Mouse (Mus musculus) heart, postnatal 0 days (tissue): ENCODE results near the gene Art4. TPM values are rescaled to one million over a fixed set of nuclear protein-coding genes. Genes with fewer than 3 reads are reported as not detected.

ENCODE experiments used
- ATAC-seq: fragments of 200-750 bp; cut with Nextera tagmentation; 2 replicates; pipeline ENCODE4 v1.8.0; 2017; ENCODE audit warnings: low read depth, moderate number of reproducible peaks, moderate library complexity; ENCODE audit not compliant: insufficient read depth
- DNase-seq: peaks from one replicate; pipeline ENCODE4 v3.0.0-alpha.2; 2016; ENCODE audit warnings: low spot score
- H3K27ac ChIP-seq: fragments of 300-500 bp; sonication (generic); 2 replicates; pipeline ENCODE4 v1.5.1; 2014; ENCODE audit warnings: low read depth, mild to moderate bottlenecking
- H3K27me3 ChIP-seq: fragments of 300-500 bp; sonication (generic); 2 replicates; pipeline ENCODE4 v1.6.1; 2014; ENCODE audit warnings: low read length, mixed read lengths; ENCODE audit not compliant: control insufficient read depth, insufficient read depth
- H3K36me3 ChIP-seq: fragments of 300-500 bp; sonication (generic); replicated peaks from 2 replicates; pipeline ENCODE4 v1.6.1; 2014; ENCODE audit warnings: low read length, mixed read lengths; ENCODE audit not compliant: control insufficient read depth, insufficient read depth
- H3K4me1 ChIP-seq: fragments of 300-500 bp; sonication (generic); 2 replicates; pipeline ENCODE4 v1.6.1; 2014; ENCODE audit warnings: antibody characterized with exemption; ENCODE audit not compliant: control insufficient read depth, insufficient read depth
- H3K4me2 ChIP-seq: fragments of 300-500 bp; sonication (generic); 2 replicates; pipeline ENCODE4 v1.6.1; 2014; ENCODE audit warnings: low read depth, mild to moderate bottlenecking, low read length, moderate library complexity
- H3K4me3 ChIP-seq: fragments of 300-500 bp; sonication (generic); 2 replicates; pipeline ENCODE4 v1.5.1; 2014; ENCODE audit warnings: low read depth, low read length
- H3K9ac ChIP-seq: fragments of 300-500 bp; sonication (generic); replicated peaks from 2 replicates; pipeline ENCODE4 v1.6.1; 2014; ENCODE audit warnings: low read depth, low read length, mixed read lengths
- H3K9me3 ChIP-seq: fragments of 300-500 bp; sonication (generic); replicated peaks from 2 replicates; pipeline ENCODE4 v1.6.1; 2016; ENCODE audit warnings: low read length; ENCODE audit not compliant: control insufficient read depth
- CTCF ChIP-seq: IDR thresholded peaks from 2 replicates; pipeline ENCODE4 v1.5.1; 2016; ENCODE audit warnings: antibody characterized with exemption, control low read depth, low read depth
- EP300 ChIP-seq: IDR thresholded peaks from 2 replicates; pipeline ENCODE4 v1.6.1; 2016; ENCODE audit warnings: antibody characterized with exemption, low read depth
- WGBS: fragments of 180-500 bp; shearing (Covaris S2); extraction: QIAGEN DNeasy Blood & Tissue Kit; methylation state at CpG from one replicate; pipeline ENCODE4 v1.1.7; 2014; 5-methylcytosine and 5-hydroxymethylcytosine counted together
- polyA plus RNA-seq: library from polyadenylated mRNA; unstranded; fragments of >200 nt; fragmentation: Nextera tagmentation; extraction: Ambion mirVana; gene quantifications from 2 replicates; pipeline ENCODE4 v1.2.1, GENCODE M21; 2015
- total RNA-seq: library from RNA; depleted of rRNA; stranded (reverse); fragments of >200 nt; gene quantifications from 2 replicates; pipeline ENCODE4 v1.2.3, GENCODE M21; 2014; ENCODE audit warnings: low replicate concordance

Gene Art4
- total and polyA plus RNA-seq, 2 experiments from 2014 or later: 8.7 to 19.3 TPM

GRCm38 (mm10) chr6:136848399-136848798 is 9.1 kb downstream of the Art4 start:
- 87% methylated on average over 8 of the region's 8 CpGs for WGBS

DNA sequence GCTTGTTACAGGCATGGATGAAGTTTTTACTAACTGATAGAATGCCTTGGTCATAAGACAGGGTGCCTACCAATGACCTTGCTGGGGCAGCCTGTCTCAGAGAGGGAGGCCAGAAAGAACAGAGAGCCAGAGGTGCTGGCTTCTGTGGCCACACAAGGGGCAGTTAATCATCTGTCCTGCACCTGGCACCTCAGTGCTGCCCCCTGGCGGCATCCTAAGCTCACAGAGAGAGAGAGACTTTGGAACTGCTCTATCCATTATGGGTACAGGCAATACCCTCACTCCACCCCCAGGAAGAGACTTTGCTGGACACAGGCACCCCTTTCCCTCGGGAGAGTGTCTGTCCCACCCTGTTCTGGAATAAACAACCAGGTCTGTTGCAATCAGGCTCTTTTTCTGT is 9.7 kb downstream of the Art4 start:
- 12% methylated on average over 2 of the region's 2 CpGs for WGBS
- Histone ChIP-seq H3K4me1 (peaks cover 2% of the 10 kb centered on the region; the same call in 1 of the 2 replicates), H3K27me3 (no peaks in the 10 kb centered on the region), H3K36me3 (peaks cover 8% of the 10 kb centered on the region; the same call in 1 of the 2 replicates), H3K9me3 (no peaks in the 10 kb centered on the region), H3K4me3 (no peak overlapping the region), H3K27ac (no peak overlapping the region), H3K4me2 (no peak overlapping the region), H3K9ac (no peak overlapping the region)
- peak; percentile 20 for DNase-seq
- TF ChIP-seq EP300: no peak
- peak; percentile 62 for TF ChIP-seq CTCF
- no peak for ATAC-seq

More at GRCm38 (mm10) chr6:136848399-136848798, 9.1 kb downstream of the Art4 start:
- ATAC-seq: no peak
- Histone ChIP-seq H3K4me3 (no peak overlapping the region), H3K4me1 (peaks cover 3% of the 10 kb centered on the region; the same call in 1 of the 2 replicates), H3K9me3 (no peaks in the 10 kb centered on the region), H3K36me3 (peaks cover 8% of the 10 kb centered on the region; the same call in 1 of the 2 replicates), H3K9ac (no peak overlapping the region), H3K27me3 (no peaks in the 10 kb centered on the region), H3K4me2 (no peak overlapping the region), H3K27ac (no peak overlapping the region)
- TF ChIP-seq CTCF (no peak), EP300 (no peak)
- no peak for DNase-seq

DNA sequence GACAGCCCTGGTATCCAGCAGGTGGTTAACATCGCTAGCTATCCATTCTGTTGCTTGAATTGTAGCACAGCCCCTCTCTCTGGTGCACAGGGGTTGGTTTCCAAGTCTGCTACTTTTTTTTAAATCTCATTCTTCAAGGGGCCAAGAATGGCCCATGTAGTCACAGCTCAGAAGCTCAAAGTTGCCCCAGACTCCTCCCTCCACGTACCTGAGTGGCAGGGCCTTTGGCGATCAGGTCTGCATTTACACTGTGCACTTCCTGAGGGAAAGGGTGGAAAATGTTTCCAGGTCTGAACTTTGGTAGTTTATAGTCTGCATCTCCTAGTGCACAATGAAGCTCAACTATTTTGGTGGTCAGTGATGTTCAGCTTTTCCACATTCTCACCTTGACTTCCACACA is 10.3 kb downstream of the Art4 start:
- Histone ChIP-seq H3K9me3 (no peaks in the 10 kb centered on the region), H3K4me2 (no peak overlapping the region), H3K4me1 (no peaks in the 10 kb centered on the region), H3K9ac (no peak overlapping the region), H3K4me3 (no peak overlapping the region), H3K27me3 (no peaks in the 10 kb centered on the region), H3K36me3 (peaks cover 8% of the 10 kb centered on the region; the same call in 1 of the 2 replicates), H3K27ac (no peak overlapping the region)
- ATAC-seq (no peak), DNase-seq (no peak)
- WGBS: 95% methylated on average over 3 of the region's 3 CpGs
- TF ChIP-seq CTCF (no peak), EP300 (no peak)

DNA sequence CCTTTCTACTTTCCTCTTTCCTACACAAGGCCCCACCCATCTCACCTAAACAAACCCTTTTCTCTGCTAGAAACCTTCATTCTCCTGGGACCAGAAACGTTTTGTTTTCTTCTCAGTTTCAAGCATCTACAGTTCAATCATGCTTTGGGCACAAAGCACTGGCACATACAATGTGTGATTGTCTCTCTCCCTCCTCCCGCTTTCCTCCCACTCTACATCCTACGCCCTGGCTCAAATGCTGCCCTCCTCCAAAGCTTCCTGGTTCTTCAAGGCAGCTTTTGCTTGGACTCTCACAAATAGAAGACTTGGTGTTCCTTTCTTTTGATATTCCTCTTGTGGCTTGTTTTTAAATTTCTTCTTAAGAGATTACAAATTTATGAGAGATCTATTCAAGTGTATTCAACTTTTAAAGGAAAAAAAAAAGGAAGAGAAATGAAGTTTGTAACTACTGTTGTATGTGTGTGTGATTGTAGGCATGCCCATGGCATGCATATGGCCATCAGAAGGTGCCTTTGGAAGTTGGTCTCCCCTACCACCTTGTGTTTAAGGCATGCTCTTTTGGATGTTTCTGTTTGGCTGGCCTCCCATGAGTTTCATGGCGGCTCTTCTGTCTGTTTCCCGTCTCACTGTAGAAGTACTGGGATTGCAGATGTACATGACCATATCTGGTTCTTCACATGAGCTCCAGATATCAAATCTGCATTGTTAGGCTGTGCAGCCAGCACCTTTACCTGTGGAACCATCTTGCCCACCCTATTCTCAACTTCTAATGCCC is 11.6 kb downstream of the Art4 start:
- no peak overlapping the region for H3K4me3 ChIP-seq
- no peak for TF ChIP-seq EP300
- no peak for TF ChIP-seq CTCF
- H3K9ac ChIP-seq: no peak overlapping the region
- 66% methylated on average over 5 of the region's 5 CpGs for WGBS
- H3K9me3 ChIP-seq: no peaks in the 10 kb centered on the region
- no peak for DNase-seq
- no peak for ATAC-seq
- peaks cover 8% of the 10 kb centered on the region; the same call in 1 of the 2 replicates for H3K36me3 ChIP-seq
- no peaks in the 10 kb centered on the region for H3K27me3 ChIP-seq
- H3K4me2 ChIP-seq: no peak overlapping the region
- H3K4me1 ChIP-seq: no peaks in the 10 kb centered on the region
- H3K27ac ChIP-seq: no peak overlapping the region

- Histone ChIP-seq H3K27ac (no peak overlapping the region), H3K4me2 (no peak overlapping the region), H3K4me3 (no peak overlapping the region), H3K9me3 (no peaks in the 10 kb centered on the region), H3K36me3 (peaks cover 8% of the 10 kb centered on the region; the same call in 1 of the 2 replicates), H3K9ac (no peak overlapping the region), H3K27me3 (no peaks in the 10 kb centered on the region), H3K4me1 (no peaks in the 10 kb centered on the region)
- no peak for DNase-seq
- TF ChIP-seq CTCF: no peak
- TF ChIP-seq EP300: no peak
- no peak for ATAC-seq
- WGBS: 63% methylated on average over 2 of the region's 2 CpGs
Observed at GRCm38 (mm10) chr6:136844903-136845302, 12.6 kb downstream of the Art4 start.
